Mouse (Mus musculus) spleen, adult 2 months (tissue): ENCODE results near the gene Ehmt1.

Experiments used
- CTCF ChIP-seq: fragments of 200-500 bp; IDR thresholded peaks from 2 replicates; pipeline ENCODE4 v1.5.1; 2011; ENCODE audit warnings: mild to moderate bottlenecking, inconsistent platforms; ENCODE audit not compliant: insufficient read depth, insufficient read length, insufficient replicate concordance; ENCODE audit errors: extremely low read depth
- POLR2A ChIP-seq: fragments of 200-500 bp; IDR thresholded peaks from 2 replicates; pipeline ENCODE4 v1.6.1; 2011; ENCODE audit warnings: low read depth, low read length, inconsistent platforms

- no peak for TF ChIP-seq CTCF
- no peak for TF ChIP-seq POLR2A
These were observed 144.6 kb downstream of the Ehmt1 start for GRCm38 (mm10) chr2:24774832-24775231.
